Mouse (Mus musculus): ENCODE results near the gene Tnnt2. TPM values are rescaled to one million over a fixed set of nuclear protein-coding genes. Genes with fewer than 3 reads are reported as not detected.
A peak's percentile ranks its signal among the peaks of the same experiment; 100 is the strongest.

The Tnnt2 gene
- polyA plus RNA-seq, 1 experiment, result 6.8 TPM

DNA sequence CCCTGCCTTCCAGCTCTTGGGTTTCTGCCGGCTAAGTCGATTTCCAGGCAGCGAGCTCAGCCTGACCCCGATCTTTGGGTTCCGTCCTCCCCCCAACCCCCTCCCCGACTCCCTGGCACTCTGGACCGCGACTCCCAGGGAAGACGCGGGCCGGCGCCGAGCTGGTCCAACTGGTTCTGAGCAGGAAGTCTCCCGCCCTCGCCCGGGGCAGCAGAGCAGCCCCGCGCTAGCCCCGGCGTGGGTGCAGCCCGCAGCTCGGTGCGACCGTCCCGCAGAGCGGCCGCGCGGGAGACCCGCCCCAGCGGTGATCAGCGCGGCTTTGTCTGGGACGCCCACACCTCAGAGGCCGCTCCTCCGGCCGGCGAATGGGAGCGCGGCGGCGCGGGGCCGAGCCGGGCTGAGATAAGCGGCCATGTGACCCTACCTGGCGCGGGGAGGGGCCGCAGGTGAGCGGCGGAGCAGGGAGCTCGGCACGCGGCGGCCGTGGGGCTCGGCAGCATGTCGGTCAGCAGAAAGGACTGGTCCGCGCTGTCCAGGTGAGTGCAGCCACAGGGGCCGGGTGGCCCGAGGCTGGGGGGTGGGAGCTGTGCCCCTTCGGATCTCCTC lies 17.6 kb upstream of the Tnnt2 start, which contains the start of gene Lad1:
Lad1 (plus strand) TSS at position 118 of the 606 bp plus-strand sequence.
- no peak for DNase-seq (ENCODE audit: low read depth)

DNA sequence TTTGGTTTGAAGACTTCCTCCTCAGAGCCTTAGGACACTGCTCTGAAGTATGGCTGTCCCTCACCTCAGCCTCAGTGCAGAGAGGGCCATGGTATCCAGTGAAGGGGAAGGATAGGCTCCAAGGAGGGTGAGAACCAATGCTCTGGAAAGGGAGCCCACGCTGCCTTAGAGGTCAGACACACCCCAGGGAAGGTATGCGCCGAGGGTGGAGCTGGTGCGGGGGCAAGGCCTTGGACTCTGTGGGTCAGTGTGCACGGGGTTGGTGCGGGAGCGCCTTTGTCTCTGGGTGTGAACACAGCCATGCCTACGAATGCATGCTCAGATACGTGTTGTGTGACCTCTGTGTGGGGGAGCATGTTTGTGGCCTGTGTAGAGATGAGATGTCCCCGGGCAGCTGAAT lies 16.1 kb upstream of the Tnnt2 start:
- no peak for DNase-seq (ENCODE audit: low read depth)

DNA sequence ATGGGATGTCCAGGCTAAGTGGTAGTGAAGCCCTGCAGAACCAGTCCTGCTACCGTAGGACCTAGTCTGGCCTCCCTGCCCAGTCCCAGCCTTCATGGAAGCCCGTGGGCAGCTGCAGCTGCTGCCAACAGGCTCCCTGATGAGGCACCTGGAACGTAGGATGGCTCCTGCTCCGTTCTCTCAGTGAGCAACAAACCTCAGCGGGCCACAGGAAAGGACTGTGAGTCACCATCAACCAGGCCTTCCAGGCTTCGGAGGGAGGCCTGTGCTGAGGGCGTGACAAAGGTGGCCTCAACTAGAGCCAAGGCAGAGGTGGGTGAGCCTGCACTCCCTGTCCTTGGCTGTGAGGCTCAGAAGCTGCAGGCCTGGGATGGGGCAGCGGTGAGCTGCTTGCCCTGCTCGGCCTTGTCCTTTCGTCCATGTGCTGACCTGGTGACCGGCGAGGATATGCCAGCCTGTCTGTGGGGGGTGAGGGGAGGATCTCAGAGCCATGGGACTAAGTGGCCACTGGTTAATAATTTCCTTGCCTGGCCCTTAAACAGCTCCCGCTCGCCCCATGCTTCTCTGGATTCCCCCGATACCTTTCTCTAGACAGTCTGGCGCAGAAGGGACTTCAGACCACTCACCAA lies 15.3 kb upstream of the Tnnt2 start:
- DNase-seq (ENCODE audit: low read depth), result peak; percentile 66

DNA sequence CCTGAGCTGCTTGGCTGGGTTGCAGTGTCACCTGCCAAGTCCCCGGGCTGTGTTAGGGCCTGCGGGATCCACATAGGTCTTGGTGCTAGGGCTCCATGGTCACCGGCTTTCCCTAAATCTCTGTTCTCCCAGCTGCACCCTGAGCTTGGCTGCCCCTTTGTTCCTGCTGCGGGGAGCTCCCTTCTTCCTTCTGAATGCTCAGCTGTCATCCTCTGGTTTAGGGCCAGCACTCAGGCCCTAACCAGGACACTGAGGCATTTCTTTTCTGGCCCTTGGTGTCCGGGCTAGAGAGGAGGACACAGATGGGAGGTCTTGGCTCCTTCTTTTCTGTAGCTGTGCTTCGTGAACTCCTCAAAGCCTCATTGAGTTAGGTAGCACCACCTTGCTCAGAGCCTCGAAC lies 14.4 kb upstream of the Tnnt2 start:
- no peak for DNase-seq (ENCODE audit: low read depth)

DNA sequence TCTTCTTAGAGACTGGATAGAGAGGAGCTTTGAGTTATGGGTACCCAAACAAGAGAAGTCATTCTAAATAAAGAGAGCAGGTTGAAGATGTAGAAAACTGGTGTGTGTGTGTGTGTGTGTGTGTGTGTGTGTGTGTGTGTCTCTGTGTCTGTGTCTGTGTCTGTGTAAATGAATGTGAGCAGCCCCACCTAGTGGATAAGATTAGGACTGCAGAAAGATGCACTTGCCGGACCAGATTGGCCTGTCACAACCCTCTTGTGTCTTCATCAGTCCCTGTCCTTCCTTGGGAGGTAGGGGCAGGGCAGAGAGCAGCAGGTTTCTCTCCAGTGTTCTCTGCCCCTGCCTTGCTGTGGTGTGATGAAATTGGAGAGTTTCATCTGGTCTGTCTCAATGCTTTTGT lies 7.2 kb upstream of the Tnnt2 start:
- DNase-seq (ENCODE audit: low read depth), result no peak

DNA sequence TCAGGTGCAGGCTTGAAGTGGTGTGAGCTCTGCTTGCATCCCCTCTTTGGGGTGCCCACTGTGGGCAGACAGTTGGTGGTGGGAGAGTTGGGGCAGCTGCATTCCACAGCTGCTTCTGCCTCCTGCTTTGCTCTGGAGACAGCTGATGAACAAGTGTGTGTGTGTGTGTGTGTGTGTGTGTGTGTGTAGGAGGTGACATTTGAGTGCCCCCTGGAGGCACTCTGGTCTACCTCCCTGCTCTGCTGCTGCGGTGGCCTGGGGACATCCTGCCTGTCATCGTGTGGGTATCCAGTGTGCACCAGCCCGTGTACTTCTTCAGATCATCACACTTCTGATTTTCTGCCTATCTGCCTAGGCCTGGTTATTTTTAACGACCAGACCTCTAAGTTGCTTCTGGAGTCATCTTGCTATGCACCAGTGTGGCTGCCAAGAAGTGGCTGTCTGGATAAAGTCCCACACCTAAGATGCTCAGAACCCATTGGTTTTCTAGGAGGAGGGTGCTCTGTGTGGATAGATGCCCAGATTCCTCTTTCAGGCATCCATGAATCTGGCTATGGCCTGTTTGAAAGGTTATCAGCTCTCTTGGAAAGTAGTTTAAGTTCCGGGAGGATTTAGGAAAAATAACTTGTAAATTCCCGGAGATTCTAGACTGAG lies 1.8 kb upstream of the Tnnt2 start:
- no peak for DNase-seq (ENCODE audit: low read depth)

DNA sequence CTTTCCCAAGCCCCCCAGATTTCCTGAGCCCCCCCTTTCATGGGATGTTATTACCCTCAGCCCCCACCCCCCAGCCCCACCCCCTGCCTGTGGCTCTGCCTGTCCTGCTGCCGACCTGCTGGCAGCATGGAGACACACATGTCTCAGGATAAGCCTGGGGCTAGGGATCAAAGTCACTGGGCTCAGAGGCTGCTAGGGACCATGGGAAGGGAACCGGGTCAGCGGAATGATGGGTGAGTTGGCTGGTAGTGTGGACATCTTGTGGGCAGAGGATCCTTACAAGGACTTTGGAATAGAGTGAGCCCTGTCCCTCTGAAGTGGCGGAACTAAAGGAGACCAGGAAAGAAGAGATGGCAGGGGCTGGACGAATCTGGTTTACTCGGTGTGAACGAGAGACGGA lies 1.2 kb upstream of the Tnnt2 start:
- no peak for DNase-seq (ENCODE audit: low read depth)

DNA sequence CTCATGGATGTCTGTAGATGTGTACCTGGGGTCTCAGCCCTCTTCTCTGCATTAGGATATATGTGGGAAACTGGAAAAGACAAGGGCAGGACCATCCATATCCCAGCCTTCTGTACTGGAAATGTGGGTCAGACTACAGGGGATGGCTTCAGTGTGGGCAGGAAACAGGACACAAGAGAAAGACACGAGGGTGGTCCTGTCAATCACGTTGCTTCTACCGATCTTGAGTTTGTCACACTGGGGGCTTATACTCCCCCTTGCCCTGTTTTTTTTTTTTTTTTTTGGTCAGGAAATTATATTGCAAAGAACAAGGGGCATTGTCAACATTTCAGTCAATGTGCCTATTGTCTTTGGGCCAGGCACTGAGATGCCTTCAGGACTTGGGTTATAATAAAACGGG lies 2.5 kb downstream of the Tnnt2 start:
- DNase-seq (ENCODE audit: low read depth), result no peak

DNA sequence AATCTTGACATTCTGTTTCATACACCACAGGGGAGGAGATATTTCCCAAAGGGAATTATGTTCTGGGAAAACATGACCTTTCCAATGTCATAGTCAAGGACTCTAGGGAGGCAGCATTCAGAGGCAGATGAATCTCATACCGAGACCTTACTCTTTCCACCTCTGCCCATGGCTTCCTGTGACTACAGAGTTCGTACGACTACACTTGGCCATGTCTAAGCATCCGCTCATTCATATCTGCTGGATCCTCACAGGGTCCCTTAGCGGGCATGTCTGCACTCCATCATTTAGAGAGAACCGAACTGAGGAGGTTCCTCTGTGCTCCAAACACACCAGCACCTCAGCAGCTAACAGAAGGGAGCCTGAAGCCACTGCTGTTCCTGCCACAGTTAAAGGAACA lies 2.9 kb downstream of the Tnnt2 start:
- no peak for DNase-seq (ENCODE audit: low read depth)

DNA sequence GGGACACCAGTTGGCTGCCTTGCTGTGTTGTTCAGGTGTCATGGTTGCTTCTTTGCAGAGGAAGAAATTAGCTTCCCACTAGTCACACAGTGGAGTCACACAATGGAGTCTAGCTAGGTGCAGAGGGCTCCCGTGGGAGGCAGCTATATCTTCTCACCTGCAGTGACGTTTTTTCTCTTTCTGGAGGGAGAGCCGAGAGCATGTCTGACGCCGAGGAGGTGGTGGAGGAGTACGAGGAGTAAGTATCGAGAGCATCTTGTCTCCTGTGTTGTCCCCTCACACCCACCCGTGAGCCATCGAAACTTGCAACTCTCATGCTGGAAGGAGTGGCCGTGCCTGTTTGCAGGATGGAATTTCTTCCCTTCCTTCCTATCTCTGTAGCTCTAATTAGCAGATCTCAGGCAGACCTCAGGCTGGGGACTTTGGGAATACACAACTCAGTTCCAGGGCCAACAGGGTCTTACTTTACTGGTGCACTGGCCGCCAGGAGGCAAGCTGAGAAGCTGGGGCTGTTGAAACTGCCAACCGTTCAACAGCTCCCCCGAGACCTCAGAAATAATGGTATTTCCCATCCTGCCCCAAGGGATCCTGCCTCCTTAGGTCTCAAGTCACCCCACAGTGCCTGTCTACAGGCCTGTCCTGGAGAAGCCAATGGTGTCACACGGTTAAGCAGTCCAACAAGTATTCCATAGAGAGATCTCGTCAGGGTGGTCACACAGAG lies 4.7 kb downstream of the Tnnt2 start:
- no peak for DNase-seq (ENCODE audit: low read depth)

DNA sequence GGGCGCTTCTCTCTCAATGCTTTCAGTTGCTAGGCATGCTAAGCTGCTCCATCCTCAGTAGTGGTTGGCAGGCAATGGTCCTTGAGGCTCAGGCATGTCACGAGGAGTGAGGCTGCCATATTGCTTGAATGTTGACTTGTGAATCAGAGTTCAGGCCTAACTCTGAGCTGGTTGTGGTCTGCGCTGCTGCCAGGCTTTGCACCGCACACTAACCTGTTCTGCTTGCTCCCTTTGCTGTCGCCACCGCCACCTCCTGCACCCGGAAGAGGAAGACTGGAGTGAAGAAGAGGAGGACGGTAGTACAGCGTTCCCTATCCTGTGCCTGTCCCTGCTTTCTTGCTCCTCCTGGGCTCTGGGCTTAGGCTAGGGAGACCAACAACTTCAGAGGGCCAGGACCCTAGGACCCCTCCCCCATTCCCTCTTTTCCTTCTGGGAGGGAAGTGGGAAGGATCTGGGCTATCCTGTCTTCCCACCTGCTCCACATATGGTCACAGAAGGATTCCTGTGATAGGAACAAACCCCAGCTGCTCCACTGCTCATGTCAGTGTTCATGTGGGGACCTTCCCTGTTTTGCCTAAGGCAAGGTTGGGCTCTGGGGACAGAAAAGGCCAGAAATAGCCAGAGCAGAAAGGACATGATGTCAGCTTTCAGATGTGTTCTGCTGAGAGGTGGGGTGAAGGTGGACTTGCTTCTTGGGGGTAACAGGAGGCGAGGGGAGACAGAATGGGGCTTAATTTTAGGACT lies 7.5 kb downstream of the Tnnt2 start:
- DNase-seq (ENCODE audit: low read depth), result no peak

DNA sequence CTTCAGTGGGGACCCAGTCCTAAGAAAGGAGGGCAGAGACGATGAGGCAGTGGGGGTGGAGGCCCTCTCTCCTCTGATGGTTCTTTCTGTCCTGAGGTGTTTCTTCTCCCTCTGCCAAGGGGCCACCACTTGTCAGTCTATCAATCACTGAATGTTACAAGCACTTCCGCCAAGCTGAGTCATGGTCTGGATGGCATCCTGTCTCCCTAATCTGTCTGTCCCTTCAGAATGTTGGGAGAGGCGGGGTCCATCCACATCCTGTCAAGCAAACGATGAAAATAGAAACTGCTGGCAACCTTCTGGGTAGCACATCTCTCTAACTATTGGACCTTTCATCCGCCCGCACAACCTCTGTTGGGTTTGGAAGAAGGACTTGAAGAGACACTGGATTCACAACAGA lies 8.3 kb downstream of the Tnnt2 start:
- no peak for DNase-seq (ENCODE audit: low read depth)

DNA sequence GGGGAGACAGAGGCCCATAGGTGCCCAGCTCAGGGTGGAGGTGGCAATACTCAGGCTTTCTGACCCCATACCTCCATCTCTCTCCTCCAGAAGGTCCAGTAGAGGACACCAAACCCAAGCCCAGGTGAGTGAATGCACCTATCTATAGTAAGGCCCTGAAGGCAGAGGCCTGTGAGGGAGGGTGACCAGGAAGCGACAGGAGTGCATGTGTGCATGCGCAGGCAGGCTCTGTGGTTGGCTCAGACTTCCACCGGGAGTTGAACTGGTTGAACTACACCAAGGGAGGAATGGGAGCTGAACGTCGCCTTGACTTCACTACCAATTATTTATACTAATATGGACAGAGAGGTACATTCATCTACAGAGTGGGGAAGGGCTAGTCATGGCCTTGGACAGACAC lies 10.5 kb downstream of the Tnnt2 start:
- DNase-seq (ENCODE audit: low read depth), result no peak

DNA sequence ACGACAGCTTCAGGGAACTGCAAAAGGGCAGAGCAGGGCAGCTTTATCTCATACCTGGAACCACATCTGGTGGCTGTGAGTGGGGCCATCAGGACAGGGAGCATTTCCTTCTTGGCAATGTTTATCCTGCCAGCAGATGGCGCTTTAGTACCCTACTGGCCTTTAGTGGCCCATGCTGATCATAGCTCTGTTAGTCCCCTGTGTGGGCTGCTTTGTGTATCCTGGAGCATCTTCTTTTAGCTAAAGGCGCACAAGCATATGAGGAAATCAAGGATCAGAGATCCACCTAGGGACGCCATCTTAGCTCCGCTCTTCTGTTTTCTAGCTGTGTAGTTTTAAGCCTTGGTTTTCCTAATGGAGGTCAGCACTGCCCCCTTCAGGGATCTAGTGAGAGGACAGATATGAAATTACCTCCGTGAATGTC lies 11.0 kb downstream of the Tnnt2 start:
- DNase-seq (ENCODE audit: low read depth), result no peak

DNA sequence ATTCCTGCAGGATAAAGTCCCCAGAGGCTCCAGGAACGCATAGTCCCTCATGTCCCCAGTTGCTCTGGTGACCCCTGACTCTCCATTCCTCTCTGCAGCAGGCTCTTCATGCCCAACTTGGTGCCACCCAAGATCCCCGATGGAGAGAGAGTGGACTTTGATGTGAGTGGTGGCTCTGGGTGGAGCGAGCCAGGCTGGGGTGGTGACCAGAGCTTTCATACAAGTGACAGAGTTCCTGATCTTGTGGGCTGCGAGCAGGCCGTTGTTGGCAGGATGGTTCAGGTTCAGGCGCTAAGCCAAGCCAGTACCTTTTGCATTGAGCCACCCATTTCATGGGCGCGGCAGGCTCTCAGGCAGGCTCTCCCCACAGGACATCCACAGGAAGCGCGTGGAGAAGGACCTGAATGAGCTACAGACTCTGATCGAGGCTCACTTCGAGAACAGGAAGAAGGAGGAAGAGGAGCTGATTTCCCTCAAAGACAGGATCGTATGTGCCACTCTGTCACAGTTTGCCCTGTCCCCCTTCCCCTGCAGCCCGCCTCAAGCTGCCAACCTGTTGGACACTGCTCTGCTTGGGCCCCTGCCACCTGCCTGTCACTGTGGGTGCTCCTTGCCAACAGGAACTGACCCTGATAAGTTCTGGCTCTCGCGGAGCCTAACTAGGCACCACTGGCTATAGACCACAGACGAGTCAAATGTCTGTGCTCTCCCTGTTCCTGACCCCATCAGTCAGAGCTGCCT lies 11.6 kb downstream of the Tnnt2 start:
- no peak for DNase-seq (ENCODE audit: low read depth)

DNA sequence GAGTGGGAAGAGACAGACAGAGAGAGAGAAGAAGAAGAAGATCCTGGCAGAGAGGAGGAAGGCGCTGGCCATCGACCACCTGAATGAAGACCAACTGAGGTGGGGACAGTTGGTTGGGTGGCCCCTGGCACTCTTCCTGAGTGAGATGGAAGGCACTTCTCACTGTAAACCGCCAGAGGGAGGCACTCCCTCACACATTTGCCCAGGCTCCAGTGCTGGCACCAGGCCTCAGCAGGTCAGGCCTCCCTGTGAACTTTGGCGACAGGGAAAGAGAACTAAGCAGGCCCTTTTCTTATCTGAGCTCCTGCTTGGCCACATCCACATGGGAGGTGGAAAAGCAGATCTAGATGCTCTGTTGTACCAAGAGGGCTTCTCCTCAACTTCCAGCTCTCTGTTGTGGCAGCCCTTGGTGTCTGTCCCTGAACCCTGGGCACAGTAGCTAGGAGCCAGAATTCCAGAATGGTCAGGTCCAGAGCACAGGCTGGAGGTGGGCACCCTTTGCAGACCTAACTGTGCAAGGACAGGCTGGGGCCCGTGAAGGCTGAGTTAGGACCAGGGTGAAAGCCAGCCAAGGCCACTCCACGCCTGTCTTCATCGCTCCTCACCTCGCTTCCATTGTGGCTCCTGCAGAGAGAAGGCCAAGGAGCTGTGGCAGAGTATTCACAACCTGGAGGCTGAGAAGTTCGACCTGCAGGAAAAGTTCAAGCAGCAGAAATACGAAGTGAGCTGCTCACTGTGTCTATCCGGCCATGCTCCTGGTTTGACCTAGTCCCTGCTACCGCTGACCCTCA lies 14.8 kb downstream of the Tnnt2 start:
- no peak for DNase-seq (ENCODE audit: low read depth)

DNA sequence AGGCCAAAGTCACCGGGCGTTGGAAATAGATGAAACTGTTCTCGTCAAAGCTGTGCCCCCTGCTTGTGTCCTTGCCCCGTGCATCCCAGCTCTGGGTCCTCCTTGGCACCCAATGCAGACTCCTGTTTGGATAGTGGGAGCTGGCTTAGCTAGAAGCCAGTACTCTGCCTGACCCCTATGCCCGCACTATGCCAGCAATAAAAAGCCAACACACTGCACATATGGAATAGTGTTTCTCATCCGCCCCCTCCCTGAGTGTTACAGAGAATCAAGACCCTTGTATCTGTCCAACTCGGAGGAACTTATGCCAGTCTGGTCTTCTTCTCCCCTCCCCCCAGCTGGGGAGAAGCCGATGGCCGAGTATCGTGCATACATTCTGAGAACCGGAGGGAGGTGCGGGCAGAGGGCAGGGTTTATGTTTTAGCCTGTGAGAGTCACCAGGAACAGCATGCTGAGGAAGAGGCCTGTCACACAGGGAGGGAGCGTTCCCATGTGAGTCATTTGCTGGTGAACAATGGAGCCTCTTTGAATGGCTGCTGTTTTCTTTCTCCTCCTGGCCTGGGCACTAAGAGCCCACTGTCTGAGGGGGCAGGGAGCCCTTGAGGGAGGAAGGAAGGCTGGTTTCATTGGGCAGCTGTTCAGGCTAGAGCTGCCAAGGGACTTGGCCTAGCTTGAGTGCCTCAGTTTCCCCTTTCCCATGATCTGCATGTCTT lies 16.0 kb downstream of the Tnnt2 start:
- DNase-seq (ENCODE audit: low read depth), result no peak

DNA sequence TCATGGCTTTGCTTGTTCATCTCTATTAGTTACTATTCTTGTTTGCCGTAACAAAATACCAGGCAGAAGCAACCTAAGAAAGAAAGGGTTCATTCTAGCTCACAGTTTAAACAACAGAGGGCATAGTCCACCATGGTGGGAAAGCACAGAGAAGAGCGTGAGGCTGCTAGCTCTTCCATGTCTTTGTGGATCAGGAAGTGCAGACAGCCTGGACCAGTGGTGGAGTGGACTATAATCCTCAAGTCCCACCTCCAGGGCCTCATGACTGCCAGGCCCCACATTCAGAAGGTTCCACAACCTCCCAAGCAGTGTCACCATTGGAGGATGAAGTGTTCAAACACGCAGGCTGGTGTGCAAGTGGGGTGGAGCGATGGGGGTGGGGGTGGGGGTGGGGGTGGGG lies 17.0 kb downstream of the Tnnt2 start:
- no peak for DNase-seq (ENCODE audit: low read depth)

DNA sequence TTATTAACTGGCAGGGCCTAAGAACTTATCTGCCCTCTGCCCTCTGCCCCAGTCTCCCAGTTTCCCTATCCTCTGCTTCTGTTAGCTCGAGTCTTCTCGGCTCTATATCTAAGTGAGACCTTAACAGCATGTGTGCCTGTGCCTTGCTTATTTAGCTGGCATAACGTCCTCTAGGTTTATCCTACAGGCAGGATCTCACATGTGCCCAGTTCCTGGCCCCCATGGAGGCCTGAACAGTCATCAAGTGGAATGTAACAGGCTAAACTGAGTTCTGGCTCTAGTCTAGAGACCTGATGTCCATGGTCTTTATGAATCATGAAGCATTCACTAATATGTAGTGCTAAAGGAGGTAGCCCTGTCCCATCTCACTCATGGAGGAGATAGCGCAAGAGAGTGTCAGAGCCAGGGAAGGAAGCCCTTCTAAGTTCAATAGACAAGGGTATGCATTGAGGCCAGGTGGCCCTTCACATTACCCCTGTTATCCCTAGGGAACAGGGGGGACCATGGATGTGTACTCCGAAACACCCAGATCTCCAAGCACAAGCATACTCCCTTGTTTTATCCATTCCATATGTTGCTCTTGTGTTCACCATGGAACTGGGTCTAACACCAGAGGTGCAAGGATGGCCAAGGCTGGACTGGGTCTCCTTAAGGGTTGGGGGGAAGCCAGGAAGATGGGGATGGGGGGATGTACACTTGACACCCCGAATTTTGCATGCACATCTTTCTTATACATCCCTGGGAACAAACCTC lies 18.6 kb downstream of the Tnnt2 start:
- DNase-seq (ENCODE audit: low read depth), result no peak

Data from gonadal fat pad, adult 2 months (tissue).